Mouse (Mus musculus) urinary bladder, postnatal 10 days (tissue): Measurements from ENCODE around the gene Scn4b.

Experiments
- DNase-seq: peaks from one replicate; pipeline ENCODE4 v3.0.0; 2022; ENCODE audit warnings: low spot score

Gene Scn4b

DNA sequence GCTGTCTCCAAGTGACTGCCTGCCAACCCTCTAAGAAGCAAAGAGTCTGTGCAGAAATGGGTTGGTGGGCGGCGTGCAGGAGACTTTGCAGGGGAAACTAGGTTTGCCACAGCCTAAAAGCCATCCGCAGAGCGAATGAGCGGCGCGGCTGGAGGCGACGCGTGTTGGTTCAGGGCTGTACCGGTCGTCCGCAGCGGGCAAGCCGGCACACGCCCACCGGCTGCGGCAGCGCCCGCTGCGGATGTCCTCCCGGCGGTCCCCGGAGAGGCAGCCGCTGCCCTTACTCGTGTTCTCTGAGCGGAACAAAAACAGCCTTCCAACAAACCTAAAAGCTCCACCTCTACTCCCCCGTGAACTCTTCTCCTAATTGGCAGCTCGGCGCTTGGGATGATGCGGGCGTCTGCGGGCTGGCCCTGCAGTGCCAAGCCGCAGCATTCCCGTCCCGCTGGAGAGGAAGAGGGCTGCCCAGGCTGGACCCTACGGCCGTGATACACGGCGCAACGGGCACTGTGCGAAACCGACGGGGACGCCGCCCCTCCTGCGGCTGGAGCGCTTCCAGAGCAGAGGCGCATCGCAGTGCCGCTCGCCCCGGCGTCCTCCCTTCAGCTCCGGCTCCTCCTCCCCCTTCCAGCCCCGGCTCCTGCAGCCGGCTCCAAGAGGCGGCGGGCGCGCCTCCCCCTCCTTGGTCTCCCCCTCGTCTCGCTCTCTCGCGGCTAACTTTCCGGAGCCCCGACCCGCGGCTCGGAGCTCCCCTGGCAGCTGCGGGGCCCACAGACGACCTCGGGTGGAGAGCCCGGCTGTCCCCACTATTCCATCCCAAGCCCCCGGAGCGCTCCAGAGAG, at the start of gene Scn4b:
Gene Scn4b, plus strand, starts transcription at position 205 of the 842 bp plus-strand sequence.
- no peak for DNase-seq

DNA sequence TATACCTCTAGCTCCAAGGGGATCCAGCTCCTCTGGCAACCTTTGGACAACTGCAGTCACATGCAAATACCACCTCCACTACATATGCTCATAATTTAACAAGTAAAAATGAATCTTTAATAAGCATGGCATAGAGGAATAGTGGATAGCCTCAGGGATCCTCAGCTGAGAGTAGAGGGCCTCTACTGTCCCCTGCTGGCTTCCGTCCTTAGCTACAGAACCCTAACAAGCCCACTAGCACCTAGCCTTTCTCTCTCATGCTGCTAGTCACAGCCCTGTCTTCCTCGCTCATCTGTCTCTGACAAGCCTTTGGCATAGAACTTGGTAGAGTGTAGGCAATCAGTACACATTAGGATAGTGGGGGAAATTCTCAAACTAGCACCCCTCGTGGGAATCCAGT, 47.4 kb upstream of the Scn4b start:
- DNase-seq: no peak

DNA sequence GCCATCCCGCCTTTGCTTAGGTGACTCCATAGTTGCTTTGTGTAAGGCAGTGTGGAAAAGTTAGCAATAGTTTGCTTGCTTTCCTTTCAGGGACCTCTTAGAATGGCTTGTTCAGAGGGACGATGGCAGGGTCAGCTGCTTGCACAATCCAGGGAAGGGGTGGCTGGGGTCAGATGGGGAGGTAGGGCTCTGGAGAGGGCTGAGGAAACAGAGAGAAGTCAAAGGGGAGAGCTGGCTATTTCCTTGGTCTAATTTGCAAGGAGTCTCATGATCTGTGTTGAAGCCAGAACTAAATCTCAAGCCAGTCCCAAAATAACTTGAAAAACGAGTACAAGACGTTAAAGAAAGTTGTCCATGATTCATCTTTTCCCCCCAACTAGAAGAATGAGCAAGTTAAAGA, 45.6 kb upstream of the Scn4b start:
- DNase-seq: no peak

DNA sequence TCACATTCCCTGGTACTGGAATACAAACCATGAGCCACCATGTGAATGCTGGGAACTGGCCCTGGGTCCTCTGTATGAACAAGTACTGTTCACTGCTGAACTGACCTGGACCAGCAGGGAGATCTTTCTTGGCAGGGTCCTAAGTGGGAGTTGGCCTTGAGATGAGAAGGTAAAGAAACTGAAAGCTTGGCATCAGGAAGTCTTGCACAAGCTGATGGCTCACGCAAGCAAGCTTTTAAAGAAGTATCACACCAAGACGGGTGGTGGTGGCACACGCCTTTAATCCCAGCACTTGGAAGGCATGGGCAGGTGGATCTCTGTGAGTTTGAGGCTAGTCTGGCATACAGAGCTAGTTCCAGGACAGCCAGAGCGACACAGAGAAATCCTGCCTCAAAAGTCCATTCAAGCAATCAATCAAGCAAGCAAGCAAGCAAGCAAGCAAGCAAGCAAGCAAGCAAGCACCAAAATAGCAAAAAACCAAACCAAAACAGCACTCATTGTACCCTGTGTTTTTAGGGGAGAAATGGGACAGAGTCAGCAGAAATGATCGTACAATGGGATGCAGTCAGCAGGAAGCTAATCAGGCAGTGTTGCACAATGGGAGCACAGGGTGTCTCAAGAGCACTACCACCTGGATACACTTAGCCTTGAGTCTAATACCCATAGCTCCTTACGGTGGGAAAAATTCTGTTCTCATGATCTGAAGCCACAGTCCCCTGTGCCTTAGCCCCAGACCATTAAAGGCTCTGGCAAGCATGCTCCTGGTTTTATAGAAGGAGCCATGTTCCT, 42.9 kb upstream of the Scn4b start:
- DNase-seq: no peak

DNA sequence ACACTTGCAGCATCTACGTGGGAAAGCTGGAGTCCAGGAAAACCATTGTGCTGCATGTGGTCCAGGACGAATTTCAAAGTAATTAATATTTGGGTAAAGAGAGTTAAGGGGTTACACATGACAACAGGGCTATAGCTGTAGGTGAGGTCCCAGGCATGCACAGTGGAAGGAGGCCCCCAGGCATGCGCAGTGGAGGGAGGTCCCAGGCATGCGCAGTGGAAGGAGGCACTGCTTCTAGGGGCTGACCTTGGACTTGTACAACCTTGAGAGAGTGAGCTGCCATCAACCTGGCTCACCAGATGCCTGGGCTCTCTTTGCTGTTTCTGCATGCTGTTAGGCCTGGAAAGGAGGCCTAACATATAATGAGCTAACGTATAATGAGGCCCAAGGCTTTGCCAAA, 40.3 kb upstream of the Scn4b start:
- DNase-seq: no peak

DNA sequence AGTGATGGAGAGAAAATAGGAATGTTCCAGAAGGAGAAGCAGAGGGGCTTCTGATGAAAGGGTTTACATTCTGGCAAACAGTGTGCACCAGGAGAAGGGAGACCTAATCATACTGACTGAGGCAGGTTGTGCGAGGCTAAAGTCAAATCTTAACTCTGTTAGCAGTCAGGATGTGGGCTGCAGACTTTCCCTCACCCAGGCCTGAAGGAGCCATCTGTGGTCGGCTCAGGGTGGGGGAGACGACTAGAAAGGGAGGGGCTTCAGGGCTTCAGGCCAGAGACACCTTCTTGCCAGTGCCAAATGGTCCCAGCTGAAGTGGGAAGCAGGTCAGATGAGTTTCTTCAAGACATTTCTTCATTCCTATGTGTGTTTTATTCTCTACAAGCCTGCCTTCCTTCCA, 39.8 kb upstream of the Scn4b start:
- DNase-seq: no peak

DNA sequence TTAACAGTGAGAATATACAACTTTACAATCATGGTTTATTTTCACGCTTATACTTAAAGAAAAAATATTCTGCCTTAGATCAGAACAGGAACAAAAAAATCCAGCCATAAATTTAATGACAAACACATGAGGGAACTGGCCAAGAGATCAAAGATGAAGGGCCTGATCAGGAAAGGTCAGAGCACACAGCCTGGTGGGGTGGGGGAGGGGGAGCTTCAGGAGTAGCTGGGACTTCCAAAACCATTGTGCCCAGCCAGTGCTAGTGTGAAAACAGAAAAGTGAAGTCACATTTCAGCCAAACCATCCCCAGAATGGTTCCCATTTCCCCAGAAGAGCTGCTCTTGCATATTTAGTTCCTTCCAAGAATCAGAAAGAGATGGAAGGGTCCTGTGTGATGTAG, 35.7 kb upstream of the Scn4b start:
- DNase-seq: no peak

DNA sequence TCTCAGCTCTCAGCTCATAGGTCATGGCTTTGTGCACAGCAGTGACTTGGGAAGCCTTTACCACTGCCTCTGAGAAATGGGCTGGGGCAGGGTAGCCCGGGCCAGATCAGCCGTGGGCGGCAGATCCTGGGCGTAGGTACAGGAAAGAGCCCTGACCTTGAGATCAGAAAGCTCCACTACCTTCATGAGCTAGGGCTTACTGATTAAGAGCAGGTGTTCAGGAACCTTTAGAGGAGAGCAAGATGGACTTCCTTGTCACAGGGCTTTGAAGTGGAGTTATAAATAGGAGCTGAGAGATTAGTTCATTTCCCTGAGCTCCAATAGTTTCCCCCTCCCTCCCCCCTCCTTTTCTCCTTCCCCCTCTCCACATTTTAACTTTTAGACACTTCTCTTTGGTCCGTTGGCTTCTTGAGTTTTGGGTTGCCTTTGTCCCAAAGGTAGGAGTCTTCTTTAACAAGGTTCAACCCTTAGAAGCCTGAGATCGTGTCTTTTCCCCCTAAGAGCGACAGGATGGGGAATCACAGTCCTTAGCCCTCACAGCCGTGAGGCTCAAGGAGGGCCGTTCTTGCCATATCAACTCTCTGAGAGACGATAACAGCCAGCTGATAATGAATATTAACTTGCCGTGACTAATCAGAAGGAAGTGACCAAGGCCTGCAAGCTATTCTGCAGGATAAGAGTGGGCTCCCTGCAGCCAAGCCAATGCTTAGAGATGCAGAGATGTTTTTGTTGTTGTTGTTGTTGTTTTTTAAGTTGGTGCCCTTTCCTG, 34.8 kb upstream of the Scn4b start:
- DNase-seq: no peak

DNA sequence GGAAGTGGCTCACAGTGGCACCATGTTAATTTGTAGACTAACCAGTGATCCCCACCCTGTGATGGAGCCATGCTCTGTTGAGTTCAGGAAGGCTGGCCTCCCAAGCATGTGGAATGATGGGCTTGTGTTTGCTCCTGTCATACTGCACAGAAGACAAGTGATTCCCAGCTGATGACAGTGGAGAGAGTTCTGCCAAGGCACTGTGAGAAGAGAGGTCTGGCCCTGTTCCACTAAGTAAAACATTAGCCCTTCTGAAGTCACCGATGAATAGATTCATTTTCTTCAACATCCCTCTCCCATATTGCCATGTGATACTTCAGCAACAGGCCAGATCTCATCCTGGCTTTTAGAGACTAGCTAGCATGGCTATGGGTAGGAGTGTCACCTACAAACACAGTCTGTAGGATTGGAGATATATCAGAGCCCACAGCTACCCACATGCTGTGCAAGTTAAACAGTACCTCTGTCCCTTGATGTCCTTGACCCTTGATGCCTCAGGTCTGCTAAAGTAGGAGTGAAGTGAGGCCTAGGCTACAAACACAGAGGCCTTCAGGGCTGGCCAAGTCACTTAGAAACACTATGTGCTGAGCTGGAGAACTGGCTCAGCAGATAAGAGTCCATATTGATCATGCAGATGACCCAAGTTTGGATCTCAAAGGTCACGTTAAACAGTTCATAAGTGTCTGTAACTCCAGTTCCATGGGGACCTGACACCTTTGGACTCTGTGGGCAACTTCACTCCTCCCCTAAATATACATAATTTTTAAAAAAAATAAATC, 32.4 kb upstream of the Scn4b start:
- DNase-seq: no peak

DNA sequence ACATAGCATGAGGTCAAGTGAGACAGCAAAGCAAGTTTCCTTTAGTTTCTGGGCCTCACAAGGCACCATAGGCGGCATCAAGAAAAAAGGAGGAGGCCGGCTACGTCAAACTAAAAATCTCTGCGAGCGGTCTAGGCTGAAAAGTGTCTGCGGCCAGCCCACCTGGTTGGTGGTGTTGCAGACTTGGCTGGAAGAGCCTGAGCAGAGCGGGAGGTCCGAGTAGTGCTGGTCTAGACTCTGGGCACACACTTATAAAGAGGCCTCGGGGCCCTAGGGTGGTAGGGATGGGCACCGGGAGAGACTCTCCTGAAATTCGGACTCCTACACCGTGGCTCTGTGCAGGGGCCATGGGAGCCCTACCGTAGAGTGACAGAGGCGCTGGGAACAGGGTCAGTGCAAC, 22.5 kb upstream of the Scn4b start:
- DNase-seq: no peak

DNA sequence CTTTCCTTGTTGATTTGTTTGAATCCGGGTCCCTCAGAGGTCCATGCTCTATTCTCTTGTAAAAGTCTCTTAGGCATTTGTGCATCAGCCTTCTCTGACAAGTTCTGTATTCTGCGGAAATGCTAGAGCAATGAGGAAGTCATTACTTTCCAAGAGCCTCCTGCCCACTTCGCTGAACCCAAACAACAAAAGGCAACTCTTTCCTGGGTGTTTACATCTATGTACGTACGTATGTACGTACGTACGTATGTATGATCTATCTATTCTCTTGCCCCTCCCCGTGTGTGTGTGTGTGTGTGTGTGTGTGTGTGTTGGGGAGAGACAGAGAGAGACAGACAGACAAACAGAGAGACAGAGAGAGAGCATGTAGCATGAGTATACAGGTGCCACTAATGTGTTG, 21.4 kb upstream of the Scn4b start:
- DNase-seq: no peak

DNA sequence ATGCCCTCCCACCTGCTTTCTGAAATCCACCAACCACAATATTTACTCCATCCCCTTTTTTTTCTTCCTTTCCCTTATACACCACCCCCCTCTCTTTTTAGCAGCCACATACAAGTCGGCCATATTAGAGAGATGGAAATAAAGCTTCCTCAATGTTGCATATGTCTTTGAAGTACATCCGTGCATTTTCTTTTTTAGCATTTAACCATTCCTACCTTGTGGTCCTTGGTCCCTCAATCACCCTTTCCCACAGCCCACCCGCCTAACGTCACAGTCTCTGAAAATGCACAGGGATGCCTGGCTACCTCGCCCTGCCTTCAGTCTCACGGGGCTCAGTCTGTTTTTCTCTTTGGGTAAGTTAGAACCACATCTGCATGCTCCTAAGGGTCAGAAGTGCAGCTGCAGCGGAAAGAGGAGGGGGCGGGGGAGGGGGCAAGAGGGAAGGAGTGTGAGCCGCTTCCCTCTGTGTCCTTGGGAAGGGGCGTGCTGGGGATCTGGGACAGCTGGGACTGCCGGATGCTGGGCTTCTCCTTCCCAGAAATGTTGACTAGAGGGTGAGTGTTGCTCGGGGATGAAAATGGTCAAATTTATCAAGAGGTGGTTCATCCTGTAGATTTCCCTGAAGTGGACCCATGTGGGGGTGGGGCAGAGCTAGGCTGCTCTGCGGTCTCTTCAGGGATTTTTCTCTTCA, 20.3 kb upstream of the Scn4b start, which contains the start of gene Scn2b:
Gene Scn2b, plus strand, starts transcription at position 42 of the 691 bp plus-strand sequence.
- no peak for DNase-seq

DNA sequence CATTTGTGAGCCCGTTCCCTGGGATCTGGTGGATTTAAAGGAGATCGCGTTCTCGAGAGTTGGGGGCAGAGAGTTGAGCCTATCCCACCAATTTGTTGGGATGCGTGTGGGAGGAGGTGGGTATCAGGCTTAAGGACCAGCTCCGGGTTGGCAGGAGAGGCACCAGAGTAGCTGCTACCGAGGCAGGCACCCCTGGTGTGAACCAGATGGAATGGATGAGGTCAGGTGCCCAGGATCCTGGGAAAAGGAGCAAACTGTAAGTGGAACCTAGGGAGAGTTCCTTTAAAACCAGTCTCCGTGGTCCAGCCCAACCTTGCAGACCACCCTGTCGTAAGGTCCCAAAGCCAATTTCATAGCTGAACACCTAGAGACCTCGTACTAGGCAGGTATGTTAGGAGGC, 19.6 kb upstream of the Scn4b start:
- DNase-seq: no peak

DNA sequence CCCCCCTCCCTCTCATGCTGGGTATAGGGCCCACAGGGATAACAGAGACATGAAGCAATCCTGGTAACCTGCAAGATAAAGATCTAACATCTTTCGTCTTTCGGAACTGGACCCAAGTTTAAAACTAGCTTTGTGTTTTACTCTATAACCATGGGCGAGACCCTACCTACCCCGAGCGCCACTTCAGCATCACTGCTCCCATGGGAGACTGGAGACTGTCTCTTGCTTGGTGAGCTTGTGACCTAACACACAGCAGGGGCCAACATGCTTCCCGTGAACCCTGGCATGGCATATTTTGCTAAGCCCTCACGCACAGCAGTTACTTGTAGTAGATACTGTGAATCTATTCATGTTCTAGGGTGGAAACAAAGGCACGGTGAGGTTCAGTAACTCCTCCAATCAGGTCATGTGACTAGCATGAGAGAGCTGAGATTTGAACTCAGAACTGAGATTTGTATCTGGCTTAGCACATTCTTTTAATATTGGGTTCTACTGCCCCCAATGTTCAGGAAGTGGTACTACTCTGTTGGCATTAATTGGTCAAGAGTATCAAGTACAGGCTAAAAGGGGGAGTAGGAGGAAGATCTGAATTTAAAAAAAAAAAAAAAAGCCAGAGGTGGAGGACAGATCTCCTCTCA, 18.8 kb upstream of the Scn4b start:
- no peak for DNase-seq

DNA sequence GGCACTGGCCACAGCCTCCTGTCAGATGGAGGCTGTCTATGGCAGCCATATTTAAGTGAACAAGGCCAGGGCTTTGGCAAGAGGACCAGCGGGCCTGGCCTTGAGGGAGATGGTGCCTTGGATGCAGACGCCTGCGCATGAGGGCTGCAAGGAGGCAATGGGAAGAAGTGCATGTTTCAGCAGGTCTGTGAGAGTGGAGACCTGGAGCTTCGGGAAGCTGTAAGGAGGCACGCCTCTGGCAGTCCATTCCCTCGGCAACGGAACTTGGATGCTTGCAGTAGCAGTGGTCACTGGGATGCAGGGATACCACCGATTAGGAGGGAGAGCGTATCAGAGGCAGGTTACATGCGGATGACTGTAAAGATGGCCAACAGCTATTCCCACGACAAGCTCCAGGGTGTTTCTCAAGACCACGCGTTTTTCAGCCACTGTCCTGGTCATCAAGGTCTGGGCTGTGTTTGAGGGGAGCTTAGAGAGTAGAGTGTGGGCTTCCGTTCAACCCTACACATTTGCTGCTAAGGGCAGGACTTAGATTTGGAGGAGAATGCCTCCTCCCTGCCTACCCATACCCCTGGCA, 18.2 kb upstream of the Scn4b start:
- no peak for DNase-seq

DNA sequence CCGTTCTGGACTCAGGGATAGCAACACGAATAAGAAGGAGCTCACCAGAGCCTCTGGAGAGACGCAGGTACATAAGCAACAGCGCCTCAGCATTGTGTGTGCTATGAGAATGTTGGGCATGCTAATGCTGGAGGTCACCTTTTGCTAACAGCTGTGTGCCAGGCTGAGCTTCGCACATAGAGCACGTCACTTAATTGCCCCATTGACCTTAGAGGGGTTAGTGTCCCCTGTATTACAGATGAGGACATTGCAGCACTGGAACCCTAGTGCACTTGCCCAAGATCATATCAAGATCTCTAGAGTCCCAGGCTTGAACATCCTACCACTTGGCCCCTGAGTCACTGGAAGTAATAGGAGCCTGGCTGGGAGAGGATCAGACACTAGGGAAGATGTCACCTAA, 17.6 kb upstream of the Scn4b start:
- DNase-seq: no peak

DNA sequence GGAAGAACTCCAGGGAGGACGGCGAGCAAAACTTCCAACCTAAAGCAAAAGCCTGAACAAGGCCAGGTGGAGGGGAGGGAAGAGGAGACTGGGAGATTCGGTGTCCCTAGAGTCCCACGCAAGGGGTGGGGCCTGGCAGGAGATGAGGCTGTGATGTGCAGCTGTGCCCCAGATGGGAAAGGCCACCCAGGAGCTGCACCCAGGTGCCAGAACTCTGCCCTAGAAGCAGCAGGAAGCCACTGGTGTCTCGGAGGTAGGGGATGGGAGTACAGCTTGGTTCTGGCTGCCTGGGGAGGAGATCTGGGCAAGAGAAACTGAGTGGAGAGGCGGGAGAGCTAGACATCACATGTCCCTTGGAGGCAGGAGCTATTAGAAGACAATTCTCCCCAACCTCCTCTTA, 17.2 kb upstream of the Scn4b start:
- no peak for DNase-seq

DNA sequence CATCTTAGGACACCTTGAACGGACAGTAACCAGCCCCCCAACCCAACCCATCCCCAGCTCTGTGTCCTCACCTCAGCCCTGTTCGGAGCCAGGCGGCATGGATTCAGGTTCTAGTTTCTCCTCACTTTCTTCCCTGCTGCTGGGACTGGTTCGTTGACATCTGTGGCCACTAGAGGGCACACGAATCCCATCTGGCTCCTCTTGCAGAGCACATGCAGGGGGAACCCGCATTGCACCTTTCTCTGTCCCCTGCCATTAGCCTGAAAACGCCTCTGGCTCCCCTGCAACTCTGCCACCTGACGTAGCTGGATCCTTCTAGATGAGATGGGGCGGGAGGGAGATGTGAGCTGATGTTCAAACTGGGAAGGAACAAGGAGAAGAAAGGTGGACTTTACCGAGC, 16.4 kb upstream of the Scn4b start:
- DNase-seq: peak; percentile 22

DNA sequence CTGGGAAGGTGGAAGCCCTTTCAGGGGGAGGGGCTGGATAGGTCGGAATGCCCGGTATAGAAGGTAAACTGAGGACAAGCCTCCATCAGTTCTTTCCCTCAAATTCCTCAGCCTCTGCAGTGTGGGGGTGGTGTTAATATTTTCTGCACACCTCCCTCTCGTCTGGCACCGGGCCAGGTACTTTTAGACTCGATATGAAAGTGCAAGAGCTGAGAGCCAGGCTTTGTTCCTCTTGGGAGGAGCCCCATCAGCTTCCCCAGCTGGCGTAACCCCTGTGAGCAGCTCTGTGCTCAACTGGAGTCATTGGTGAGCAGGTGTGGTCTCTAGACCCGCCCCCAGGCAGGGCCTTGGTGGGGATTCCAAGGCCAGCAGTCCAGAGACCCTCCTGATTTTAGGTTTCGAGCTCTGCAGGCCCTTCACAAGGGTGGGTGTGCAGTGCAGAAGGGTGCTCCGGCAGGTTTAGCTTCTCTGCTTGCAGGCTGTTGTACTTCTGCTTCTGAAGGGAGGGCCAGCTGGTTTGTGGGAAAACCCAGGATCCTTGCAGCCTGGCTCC, 15.9 kb upstream of the Scn4b start:
- DNase-seq: no peak

DNA sequence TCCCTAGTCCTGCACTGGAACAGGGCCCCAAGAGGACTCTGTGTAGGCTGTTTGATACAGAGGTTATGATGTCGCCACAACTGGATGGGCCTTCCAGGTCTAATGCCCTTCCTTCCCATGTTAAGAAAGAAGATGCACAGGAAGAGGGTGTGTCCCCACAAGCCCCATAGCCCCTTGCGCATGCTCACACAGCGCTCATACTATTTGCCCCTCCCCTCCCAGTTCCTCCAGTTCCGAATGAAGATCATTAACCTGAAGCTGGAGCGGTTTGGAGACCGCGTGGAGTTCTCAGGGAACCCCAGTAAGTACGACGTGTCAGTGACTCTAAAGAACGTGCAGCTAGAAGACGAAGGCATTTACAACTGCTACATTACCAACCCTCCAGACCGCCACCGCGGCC, 13.0 kb upstream of the Scn4b start:
- DNase-seq: no peak
